Mouse (Mus musculus) frontal cortex, adult 2 months (tissue): Measurements from ENCODE around the gene Tfb2m. TPM values are rescaled to one million over a fixed set of nuclear protein-coding genes. Genes with fewer than 3 reads are reported as not detected.

Source experiments
- DNase-seq, 2 experiments: peaks; one replicate each; pipeline ENCODE4 v3.0.0; 2022; ENCODE audit warnings: low spot score in 1 of 2; ENCODE audit errors: extremely low spot score in 1 of 2
- polyA plus RNA-seq: library from polyadenylated mRNA; depleted of rRNA; stranded (reverse); fragments of >200 nt; gene quantifications from 2 replicates; pipeline ENCODE4 v1.2.3, GENCODE M21; 2012; rRNA removed

Tfb2m gene
- polyA plus RNA-seq: 20.3 and 22.2 TPM in 2 replicates

GRCm38 (mm10) chr1:179545768-179546550, at the start of gene Tfb2m, which contains the start of gene Cnst:
Gene Tfb2m (minus strand): TSS chr1:179546267.
Gene Cnst (plus strand): TSS chr1:179546370.
- peak; percentile 96 to 98 for DNase-seq

GRCm38 (mm10) chr1:179592972-179593371, 46.9 kb upstream of the Tfb2m start:
- no peak for DNase-seq

GRCm38 (mm10) chr1:179592143-179592542, 46.1 kb upstream of the Tfb2m start:
- DNase-seq: no peak

GRCm38 (mm10) chr1:179591639-179592038, 45.6 kb upstream of the Tfb2m start:
- DNase-seq: peak; percentile 33 to 65

GRCm38 (mm10) chr1:179588230-179588629, 42.2 kb upstream of the Tfb2m start:
- peak in 1 of 2 experiments; percentile 45 for DNase-seq

- DNase-seq: no peak
These were observed 40.5 kb upstream of the Tfb2m start for GRCm38 (mm10) chr1:179586430-179587095.

- DNase-seq: no peak
These were observed 39.6 kb upstream of the Tfb2m start for GRCm38 (mm10) chr1:179585646-179586045.

- no peak for DNase-seq
These were observed 38.2 kb upstream of the Tfb2m start for GRCm38 (mm10) chr1:179584220-179584619.

GRCm38 (mm10) chr1:179583090-179583489, 37.0 kb upstream of the Tfb2m start:
- DNase-seq: no peak

GRCm38 (mm10) chr1:179582021-179582433, 36.0 kb upstream of the Tfb2m start:
- no peak for DNase-seq

- no peak for DNase-seq
These were observed 35.4 kb upstream of the Tfb2m start for GRCm38 (mm10) chr1:179581422-179581821.

- no peak for DNase-seq
These were observed 34.1 kb upstream of the Tfb2m start for GRCm38 (mm10) chr1:179580200-179580599.

- DNase-seq: peak in 1 of 2 experiments; percentile 32
These were observed 32.6 kb upstream of the Tfb2m start for GRCm38 (mm10) chr1:179578625-179579024.

- no peak for DNase-seq
These were observed 27.7 kb upstream of the Tfb2m start for GRCm38 (mm10) chr1:179573650-179574206.

GRCm38 (mm10) chr1:179571686-179572085, 25.6 kb upstream of the Tfb2m start:
- no peak for DNase-seq

- DNase-seq: no peak
These were observed 24.4 kb upstream of the Tfb2m start for GRCm38 (mm10) chr1:179570482-179570881.

GRCm38 (mm10) chr1:179568690-179569398, 22.8 kb upstream of the Tfb2m start:
- no peak for DNase-seq

- no peak for DNase-seq
These were observed 21.5 kb upstream of the Tfb2m start for GRCm38 (mm10) chr1:179567558-179567957.

- DNase-seq: no peak
These were observed 17.9 kb upstream of the Tfb2m start for GRCm38 (mm10) chr1:179563926-179564325.

- no peak for DNase-seq
These were observed 17.1 kb upstream of the Tfb2m start for GRCm38 (mm10) chr1:179563211-179563610.
